Mouse (Mus musculus): ENCODE results near the gene Fndc10.
A peak's percentile ranks its signal among the peaks of the same experiment; 100 is the strongest.
"Not testable (repeated sequence)": the region's sequence is repeated elsewhere in the genome, so short reads cannot be mapped to it uniquely, and the experiment has no call there.

Fndc10 gene

DNA sequence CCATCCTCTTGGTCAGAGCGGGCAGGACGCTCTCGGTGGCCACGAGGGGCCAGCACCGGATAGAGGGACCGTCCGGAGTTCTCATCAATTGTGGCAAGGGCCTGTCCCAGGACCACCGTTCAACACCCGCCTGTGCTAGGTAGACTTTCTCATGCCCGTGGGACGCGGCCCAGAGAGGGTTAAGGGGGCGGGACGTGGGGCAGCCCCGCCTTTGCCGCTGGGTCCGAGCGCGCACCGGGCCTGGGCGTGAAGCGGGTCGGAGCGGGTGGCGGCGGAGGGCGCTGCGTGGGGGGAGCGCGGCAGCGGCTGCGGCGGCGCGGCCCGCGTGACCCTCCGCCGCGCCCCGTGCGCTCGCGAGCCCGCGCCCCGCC lies at the start of gene Fndc10:
TSS of gene Fndc10 (plus strand) at position 232 of the 371 bp plus-strand sequence.
- peak; percentile 79 for DNase-seq

DNA sequence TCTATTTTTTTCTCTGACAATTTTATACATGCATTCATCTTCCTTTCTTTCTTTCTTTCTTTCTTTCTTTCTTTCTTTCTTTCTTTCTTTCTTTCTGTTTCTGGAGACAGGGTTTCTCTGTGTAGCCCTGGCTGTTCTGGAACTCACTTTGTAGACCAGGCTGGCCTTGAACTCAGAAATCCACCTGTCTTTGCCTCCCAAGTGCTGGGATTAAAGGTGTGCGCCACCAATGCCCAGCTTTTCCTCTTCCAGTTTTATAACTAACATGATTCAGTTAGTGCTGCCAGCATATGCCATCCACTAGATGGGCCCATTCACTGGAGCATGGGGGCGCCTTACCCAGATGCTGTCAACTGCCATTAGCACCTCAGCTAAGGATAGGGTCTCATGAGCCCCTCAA lies 48.8 kb upstream of the Fndc10 start, which contains the start of gene Gm10563:
TSS of gene Gm10563 (minus strand) at position 101 of the 400 bp plus-strand sequence.
- not testable (repeated sequence) for DNase-seq

DNA sequence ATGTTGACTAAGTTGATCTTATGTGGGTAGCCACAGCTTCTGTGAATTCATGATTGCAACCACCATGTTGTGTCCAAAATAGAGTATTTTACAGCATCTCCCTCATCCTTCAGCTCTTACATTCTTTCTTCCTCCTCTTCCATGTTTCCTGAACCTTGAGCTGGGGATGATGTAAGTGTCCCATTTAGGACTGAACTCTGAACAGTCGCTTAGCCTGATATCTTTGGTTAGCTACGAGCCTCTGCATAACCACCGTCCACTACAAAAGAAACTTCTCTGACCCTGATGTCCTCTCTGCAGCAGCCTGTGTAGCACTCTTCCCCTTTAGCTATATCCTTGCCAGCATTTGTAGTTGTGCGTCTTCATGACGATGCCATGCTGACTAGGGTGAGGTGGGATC lies 48.4 kb upstream of the Fndc10 start:
- no peak for DNase-seq

- DNase-seq, result no peak
Observed at GRCm38 (mm10) chr4:155649355-155649754, 44.8 kb upstream of the Fndc10 start.

DNA sequence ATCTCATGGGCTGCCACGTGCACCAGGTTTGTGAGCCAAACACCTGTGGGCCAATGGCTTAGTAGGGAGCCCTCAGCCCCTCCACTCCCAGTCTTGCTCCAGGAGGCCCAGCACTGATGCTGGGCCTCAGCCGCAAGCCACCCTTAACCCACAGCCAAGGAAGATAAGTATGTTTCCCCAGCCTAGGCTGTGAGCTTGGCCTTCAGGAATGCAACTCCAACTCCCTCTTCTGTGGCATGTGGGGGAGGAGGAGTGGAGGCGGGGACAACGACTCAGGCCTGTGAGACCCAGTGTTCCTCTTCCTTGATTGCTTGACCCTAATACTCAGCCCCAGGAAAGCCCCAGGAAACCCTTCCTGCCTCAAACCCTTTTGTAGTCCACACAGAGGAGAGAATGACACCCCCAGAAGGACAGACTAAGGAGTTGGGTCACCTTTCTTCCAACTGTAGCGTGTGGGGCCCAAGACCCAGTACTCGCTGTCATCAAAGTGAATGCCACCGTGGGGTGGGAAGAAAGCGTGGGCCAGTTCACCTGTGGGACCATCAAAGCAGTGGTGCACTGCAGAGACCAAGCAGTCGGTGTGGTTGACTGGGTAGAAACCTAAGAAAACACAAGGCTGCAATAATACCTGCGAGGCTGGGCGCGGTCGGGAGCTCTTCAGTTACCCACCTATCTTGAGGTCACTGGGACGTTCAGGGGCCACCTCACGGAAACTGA lies 42.4 kb upstream of the Fndc10 start:
- DNase-seq, result no peak

- no peak for DNase-seq
Observed at GRCm38 (mm10) chr4:155652283-155653085, 41.7 kb upstream of the Fndc10 start.

GRCm38 (mm10) chr4:155653086-155653450 lies 41.1 kb upstream of the Fndc10 start, which contains the start of gene Mmp23:
Mmp23 (minus strand) TSS chr4:155653384.
- no peak for DNase-seq

GRCm38 (mm10) chr4:155653451-155654182 lies 40.5 kb upstream of the Fndc10 start:
- DNase-seq, result peak; percentile 38

- no peak for DNase-seq
Observed at GRCm38 (mm10) chr4:155654183-155654455, 40.0 kb upstream of the Fndc10 start.

- peak; percentile 32 for DNase-seq
Observed at GRCm38 (mm10) chr4:155654456-155655298, 39.5 kb upstream of the Fndc10 start.

- DNase-seq, result no peak
Observed at GRCm38 (mm10) chr4:155656214-155656751, 37.9 kb upstream of the Fndc10 start.

- DNase-seq, result no peak
Observed at GRCm38 (mm10) chr4:155658961-155659360, 35.2 kb upstream of the Fndc10 start.

- no peak for DNase-seq
Observed at GRCm38 (mm10) chr4:155660641-155661040, 33.5 kb upstream of the Fndc10 start.

DNA sequence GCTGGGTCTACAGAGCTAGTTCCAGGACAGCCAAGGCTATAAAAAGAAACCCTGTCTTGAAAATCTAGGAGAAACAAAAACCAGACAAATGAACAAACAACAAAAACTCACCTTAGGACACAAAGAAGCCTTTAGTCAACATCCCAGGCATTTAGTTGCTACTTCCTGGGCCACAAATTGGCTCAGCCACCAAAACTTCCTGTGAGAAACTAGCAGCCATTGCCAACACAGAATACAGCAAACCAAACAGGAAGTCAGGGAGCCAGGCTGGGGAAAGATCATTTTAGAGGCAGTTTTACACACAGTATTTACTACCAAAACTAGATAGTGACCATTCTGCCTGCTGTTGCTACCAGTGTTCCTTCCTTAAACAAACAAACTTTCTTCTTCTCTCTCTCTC lies 27.2 kb upstream of the Fndc10 start:
- DNase-seq, result no peak

GRCm38 (mm10) chr4:155668689-155669597 lies 25.2 kb upstream of the Fndc10 start, which contains the start of gene Mib2:
Mib2 (minus strand) TSS chr4:155669198.
- DNase-seq, result peak; percentile 97

DNA sequence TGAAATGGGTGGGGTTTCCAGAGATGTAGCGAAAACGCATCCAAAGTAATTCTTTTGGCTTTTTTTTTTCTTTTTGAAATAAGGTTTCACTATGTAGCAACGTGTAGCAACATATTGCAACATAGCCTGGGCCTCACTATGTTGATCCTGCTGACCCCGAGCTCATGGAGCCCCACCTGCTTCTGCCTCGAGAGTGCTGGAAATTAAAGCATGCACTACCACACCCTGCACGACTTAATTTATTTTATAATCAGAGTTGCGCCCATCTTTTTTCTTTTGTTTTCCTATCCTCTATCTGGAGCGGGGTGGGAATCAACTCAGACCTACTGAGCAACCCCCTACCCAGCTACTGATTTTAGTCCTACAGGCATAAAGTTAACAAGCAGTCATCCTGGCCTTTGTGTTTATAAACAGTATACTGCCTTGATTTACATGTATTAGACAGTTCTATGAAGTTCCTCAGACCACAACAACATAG lies 24.5 kb upstream of the Fndc10 start:
- no peak for DNase-seq

DNA sequence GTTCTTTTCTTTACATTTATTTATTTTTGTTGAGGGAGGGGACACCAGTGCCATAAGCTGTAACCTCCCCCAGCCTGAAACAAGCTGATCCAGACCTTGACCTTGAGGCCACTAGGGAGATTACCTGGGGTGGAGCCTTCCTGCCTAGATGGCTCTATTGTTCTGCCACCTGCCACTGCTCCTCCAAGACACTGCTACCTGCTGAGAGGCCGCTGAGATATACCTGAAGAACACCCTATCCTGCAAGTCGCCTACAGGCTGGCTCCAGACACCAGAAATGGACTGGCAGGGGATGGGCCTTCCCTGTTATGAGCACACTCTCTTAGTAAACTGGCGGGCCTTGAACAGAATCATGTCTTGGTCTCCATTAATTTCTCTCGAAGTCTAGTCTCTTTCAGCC lies 23.9 kb upstream of the Fndc10 start:
- not testable (repeated sequence) for DNase-seq

DNA sequence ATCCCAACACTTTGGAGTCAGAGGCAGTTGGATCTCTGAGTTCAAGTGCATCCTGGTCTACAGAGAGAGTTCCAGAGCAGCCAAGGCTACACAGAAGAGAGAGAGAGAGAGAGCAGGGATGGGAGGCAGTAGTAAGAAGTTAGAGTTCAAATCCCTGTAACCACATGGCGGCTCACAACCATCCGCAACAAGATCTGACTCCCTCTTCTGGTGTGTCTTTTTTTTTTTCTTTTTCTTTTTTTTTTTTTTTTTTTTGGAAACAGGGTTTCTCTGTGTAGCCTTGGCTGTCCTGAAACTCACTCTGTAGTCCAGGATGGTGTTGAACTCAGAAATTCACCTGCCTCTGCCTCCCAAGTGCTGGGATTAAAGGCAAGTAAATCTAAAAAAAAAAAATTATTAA lies 22.1 kb upstream of the Fndc10 start:
- no peak for DNase-seq

DNA sequence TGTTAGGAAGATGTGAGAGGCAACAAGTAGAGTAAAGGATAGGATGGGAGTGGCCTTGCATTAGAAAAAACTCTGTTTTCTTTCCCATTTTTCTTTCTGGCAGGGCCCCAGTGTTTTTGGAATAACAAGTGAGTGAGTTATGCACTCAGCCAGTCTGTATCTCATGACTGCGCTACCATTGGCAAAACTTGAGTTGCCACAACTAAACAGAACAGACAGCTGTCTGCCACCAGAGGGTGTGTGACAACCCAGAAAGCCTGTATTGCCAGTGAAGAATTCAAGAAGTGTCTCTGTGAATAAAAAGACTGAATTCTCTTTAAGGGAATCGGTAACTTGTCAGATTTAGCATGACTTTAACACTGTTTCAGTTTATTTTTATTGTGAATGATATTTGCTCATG lies 18.2 kb upstream of the Fndc10 start:
- no peak for DNase-seq

- not testable (repeated sequence) for DNase-seq
Observed at GRCm38 (mm10) chr4:155683670-155684277, 10.4 kb upstream of the Fndc10 start.

GRCm38 (mm10) chr4:155687764-155688163 lies 6.4 kb upstream of the Fndc10 start:
- not testable (repeated sequence) for DNase-seq
